Mouse (Mus musculus) inflammation-experienced regulatory T-cells, adult 16 weeks (primary cell): ENCODE data around the gene Cox14. TPM values are rescaled to one million over a fixed set of nuclear protein-coding genes. Genes with fewer than 3 reads are reported as not detected.

ENCODE experiments used
- polyA plus RNA-seq: library from polyadenylated mRNA; unstranded; fragments of 100-300 nt; shearing (Covaris generic); gene quantifications from one replicate; pipeline ENCODE4 v1.2.1, GENCODE M21; 2017

Cox14 gene
- polyA plus RNA-seq, result 172 TPM

DNA sequence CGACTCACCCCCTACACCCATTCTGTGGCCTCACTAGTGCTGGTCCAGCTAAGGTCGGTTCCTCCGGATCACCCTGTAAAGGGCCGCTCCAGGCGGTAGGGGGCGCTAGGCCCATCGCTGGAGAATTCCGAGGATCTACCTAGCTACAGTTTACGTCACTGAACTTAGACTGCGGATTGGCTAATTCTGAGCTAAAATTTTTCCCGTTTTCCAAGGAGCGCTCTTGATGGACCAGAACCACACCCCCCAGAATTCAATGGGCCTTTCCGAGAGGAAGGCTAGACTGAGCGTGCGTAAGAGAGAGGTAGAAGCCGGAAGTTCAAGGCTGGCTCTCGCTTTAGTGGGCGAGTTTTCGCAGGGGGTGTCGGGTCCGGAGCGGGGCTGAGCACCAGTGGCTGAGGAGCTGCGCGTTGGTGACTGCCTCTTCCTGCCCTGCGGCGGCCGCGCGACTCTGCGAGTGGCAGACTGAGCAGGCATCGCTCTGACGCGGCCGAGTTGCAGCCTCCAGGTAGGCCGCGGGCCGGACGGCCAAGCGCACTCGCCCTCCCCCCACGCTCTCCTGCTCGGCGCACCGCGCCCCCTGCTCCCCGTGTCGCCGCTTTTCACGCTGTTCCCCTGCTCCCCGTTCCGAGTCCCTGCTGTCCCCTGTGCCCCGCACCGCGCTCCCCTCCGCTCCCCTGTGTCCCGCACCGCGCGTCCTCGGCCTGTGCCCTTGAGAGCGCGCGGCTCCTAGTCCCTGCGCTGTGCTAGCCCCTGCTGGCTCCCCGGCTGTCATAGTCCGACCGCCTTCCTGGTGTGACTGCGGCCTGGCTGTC is at the start of gene Cox14:
Cox14 (plus strand) TSS at position 278 of the 815 bp plus-strand sequence.

DNA sequence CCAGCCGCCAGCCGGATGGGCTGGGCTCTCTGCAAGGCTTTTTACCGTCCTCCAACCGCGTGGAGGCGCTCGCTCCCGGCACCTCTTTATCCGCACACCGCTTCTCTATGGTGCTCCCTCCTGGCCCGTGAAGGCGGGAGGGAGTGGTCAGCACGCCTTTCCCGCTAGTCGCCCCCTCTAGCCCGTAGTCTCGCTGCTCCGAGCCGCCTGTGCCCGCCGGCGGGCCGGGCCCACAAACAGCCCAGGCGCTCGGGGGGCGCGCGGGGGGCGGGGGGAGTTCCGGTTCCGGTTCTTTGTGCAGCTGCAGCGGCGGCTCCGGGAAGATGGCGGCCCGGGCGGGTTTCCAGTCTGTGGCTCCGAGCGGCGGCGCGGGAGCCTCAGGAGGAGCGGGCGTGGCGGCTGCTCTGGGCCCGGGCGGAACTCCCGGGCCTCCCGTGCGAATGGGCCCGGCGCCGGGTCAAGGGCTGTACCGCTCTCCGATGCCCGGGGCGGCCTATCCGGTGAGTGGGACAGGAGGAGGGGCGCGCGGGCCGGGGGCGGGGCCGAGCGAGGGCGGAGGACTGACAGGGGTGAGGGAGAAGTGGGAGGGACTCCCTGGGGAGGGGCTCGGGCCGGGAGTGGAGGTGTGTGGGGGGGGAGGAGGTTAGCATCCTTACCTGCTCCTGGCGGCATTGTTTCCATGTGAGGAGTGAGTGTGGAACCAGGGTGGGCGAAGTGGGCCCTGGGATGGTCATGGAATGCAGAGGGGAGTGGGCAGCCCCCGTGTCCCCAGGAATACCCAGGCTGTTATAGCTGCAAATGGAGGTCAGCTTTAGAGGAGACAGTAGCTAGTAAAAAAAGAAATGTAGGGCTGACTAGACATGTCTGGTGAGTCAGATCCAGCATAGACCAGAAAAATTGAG is 23.2 kb upstream of the Cox14 start, which contains the start of gene Smarcd1:
Smarcd1 (plus strand) TSS at position 131 of the 902 bp plus-strand sequence.

GRCm38 (mm10) chr15:99705440-99706048 is 19.9 kb upstream of the Cox14 start, which contains the start of gene Gm17349:
Gene Gm17349 (minus strand): TSS chr15:99705490.

GRCm38 (mm10) chr15:99717386-99718334 is 7.8 kb upstream of the Cox14 start, which contains the start of gene Gpd1:
Gene Gpd1 (plus strand): TSS chr15:99717515.

GRCm38 (mm10) chr15:99772881-99772924 is 47.3 kb downstream of the Cox14 start, which contains the start of gene Cers5:
Gene Cers5 (minus strand): TSS chr15:99772885.

Other genes starting within 250 kb of the Cox14 start
- 0.02 TPM for gene Faim2, start 197.5 kb upstream of the Cox14 start, polyA plus RNA-seq
- gene Aqp2, start 146.6 kb upstream of the Cox14 start, polyA plus RNA-seq, result not detected
- gene Aqp5, start 134.8 kb upstream of the Cox14 start, polyA plus RNA-seq, result not detected
- not detected for gene Aqp6, start 124.2 kb upstream of the Cox14 start, polyA plus RNA-seq
- gene Racgap1, start 74.0 kb upstream of the Cox14 start, polyA plus RNA-seq, result 38.8 TPM
- gene Asic1, start 55.2 kb upstream of the Cox14 start, polyA plus RNA-seq, result 0.38 TPM
- 15.6 TPM for gene Smarcd1, start 23.5 kb upstream of the Cox14 start, polyA plus RNA-seq
- not detected for gene Gm17349, start 20.1 kb upstream of the Cox14 start, polyA plus RNA-seq
- gene Gpd1, start 8.1 kb upstream of the Cox14 start, polyA plus RNA-seq, result 0.76 TPM
- gene Cers5, start 47.3 kb downstream of the Cox14 start, polyA plus RNA-seq, result 102 TPM
- 7.5 TPM for gene Lima1, start 149.8 kb downstream of the Cox14 start, polyA plus RNA-seq
- gene Fam186a, start 241.4 kb downstream of the Cox14 start, polyA plus RNA-seq, result not detected
- gene Larp4, start 244.4 kb downstream of the Cox14 start, polyA plus RNA-seq, result 77.3 TPM